Mouse (Mus musculus): ENCODE measurements around the gene Thyn1.

Gene Thyn1

GRCm38 (mm10) chr9:26999461-27000395, at the start of gene Thyn1, which contains the start of gene Acad8:
Gene Thyn1 (plus strand): TSS chr9:26999710.
Gene Acad8 (minus strand): TSS chr9:26999566.
- peak; percentile 98 for DNase-seq (ENCODE audit: low spot score)

- no peak for DNase-seq (ENCODE audit: low spot score)
Measured at GRCm38 (mm10) chr9:26977754-26978153, 21.8 kb upstream of the Thyn1 start.

GRCm38 (mm10) chr9:26978776-26979175, 20.7 kb upstream of the Thyn1 start:
- no peak for DNase-seq (ENCODE audit: low spot score)

GRCm38 (mm10) chr9:26985090-26985613, 14.4 kb upstream of the Thyn1 start:
- DNase-seq (ENCODE audit: low spot score), result no peak

GRCm38 (mm10) chr9:26985668-26986277, 13.7 kb upstream of the Thyn1 start:
- DNase-seq (ENCODE audit: low spot score), result no peak

GRCm38 (mm10) chr9:26990181-26990580, 9.3 kb upstream of the Thyn1 start:
- no peak for DNase-seq (ENCODE audit: low spot score)

GRCm38 (mm10) chr9:26993118-26993517, 6.4 kb upstream of the Thyn1 start:
- no peak for DNase-seq (ENCODE audit: low spot score)

- DNase-seq (ENCODE audit: low spot score), result no peak
Measured at GRCm38 (mm10) chr9:26993900-26994299, 5.6 kb upstream of the Thyn1 start.

- DNase-seq (ENCODE audit: low spot score), result no peak
Measured at GRCm38 (mm10) chr9:26997062-26997461, 2.4 kb upstream of the Thyn1 start.

GRCm38 (mm10) chr9:26997501-26997900, 2.0 kb upstream of the Thyn1 start:
- no peak for DNase-seq (ENCODE audit: low spot score)

- DNase-seq (ENCODE audit: low spot score), result no peak
Measured at GRCm38 (mm10) chr9:26998669-26999460, 645 bp upstream of the Thyn1 start.

GRCm38 (mm10) chr9:27005231-27005630, 5.7 kb downstream of the Thyn1 start:
- no peak for DNase-seq (ENCODE audit: low spot score)

- DNase-seq (ENCODE audit: low spot score), result no peak
Measured at GRCm38 (mm10) chr9:27005933-27006332, 6.4 kb downstream of the Thyn1 start.

GRCm38 (mm10) chr9:27006866-27007265, 7.4 kb downstream of the Thyn1 start:
- no peak for DNase-seq (ENCODE audit: low spot score)

GRCm38 (mm10) chr9:27009231-27009630, 9.7 kb downstream of the Thyn1 start:
- no peak for DNase-seq (ENCODE audit: low spot score)

GRCm38 (mm10) chr9:27011572-27011971, 12.1 kb downstream of the Thyn1 start:
- no peak for DNase-seq (ENCODE audit: low spot score)

- no peak for DNase-seq (ENCODE audit: low spot score)
Measured at GRCm38 (mm10) chr9:27018961-27019360, 19.5 kb downstream of the Thyn1 start.

- no peak for DNase-seq (ENCODE audit: low spot score)
Measured at GRCm38 (mm10) chr9:27023681-27024080, 24.2 kb downstream of the Thyn1 start.

- no peak for DNase-seq (ENCODE audit: low spot score)
Measured at GRCm38 (mm10) chr9:27026708-27027107, 27.2 kb downstream of the Thyn1 start.

- peak; percentile 39 for DNase-seq (ENCODE audit: low spot score)
Measured at GRCm38 (mm10) chr9:27029022-27029827, 29.7 kb downstream of the Thyn1 start.
